Mouse (Mus musculus): Measurements from ENCODE around the gene Zfp93.

Gene Zfp93

DNA sequence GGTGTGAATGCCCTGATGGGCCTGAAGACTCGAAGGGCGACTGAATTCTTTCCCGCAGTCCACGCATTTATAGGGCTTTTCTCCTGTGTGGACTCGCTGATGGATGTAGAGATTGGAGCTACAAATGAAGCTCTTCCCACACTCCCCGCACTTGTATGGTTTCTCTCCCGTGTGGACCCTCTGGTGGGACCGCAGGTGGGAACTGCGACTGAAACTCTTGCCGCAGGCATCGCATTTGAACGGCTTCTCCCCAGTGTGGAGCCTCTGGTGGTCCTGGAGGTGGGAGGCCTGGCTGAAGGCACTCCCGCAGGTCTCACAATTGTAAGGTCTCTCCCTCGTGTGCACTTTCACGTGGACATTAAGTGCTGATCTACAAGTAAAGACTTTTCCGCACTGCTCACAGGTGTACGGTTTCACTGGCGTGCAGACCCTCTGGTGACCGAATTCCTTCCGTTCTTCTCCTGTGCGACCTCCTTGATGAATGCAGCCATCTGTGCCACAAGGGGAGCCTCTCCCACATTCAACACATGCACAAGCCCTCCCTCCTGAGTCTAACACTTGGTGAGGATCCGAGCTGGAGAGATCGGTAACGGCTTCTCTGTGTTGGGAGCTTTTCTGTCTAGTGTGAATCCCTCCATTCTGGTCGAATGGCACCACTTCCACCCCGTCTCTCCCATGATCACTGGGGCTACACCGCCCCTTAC lies 21.3 kb downstream of the Zfp93 start:
- DNase-seq (ENCODE audit: low read depth, low spot score), result no peak

GRCm38 (mm10) chr7:24293061-24293851 lies 23.0 kb downstream of the Zfp93 start:
- DNase-seq (ENCODE audit: low read depth, low spot score), result no peak

GRCm38 (mm10) chr7:24294763-24295162 lies 24.5 kb downstream of the Zfp93 start:
- no peak for DNase-seq (ENCODE audit: low read depth, low spot score)

- no peak for DNase-seq (ENCODE audit: low read depth, low spot score)
Observed at GRCm38 (mm10) chr7:24295376-24295775, 25.2 kb downstream of the Zfp93 start.

DNA sequence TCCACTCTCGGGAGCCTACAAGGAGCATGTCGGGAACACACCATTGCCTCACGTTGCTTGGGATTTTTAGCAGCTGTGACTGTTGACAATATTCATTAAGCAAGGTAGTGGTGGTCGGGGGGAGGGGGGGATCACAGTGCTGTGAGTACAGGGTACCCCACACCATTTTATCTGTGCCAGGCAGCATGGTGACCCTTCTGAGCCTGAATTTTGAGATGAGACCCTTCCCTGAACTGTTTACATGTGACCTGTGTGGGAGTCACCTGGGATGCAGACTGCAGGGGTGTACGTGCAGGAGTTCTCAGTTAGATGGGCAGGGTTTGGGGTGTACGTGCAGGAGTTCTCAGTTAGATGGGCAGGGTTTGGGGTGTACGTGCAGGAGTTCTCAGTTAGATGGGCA lies 26.2 kb downstream of the Zfp93 start:
- DNase-seq (ENCODE audit: low read depth, low spot score), result no peak

DNA sequence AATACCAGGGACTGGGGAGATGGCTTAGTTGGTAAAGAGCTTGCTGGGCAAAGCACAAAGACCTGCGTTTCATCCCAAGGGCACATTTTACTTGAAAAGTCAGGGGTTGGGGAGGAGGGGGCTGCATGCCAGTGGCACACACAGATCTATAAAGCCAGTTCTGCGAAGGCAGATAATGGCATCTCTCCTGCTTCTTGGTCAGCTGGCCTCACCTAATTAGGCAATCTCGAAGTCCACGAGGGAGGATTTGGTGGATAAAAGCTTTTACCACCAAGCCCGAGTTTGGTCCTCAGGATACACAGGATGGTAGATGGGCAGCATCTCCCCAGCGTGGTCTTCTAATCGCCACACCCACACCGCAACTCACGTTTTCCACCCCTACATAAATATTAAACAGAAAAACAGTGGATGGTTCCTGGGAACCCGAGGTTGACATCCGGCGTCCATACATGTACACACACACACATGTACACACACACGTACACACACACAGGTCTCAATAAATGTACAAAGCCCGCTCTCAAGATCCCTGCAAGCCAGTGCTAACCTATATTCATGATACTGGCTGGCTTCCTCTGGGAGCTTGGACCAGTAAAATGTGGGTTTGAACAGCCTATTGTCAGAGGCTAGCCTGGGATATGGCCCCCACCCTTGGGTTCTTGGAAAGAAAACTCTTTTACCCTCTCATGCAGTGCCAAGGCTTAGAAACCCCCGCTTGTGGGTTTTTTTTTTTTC lies 27.3 kb downstream of the Zfp93 start:
- DNase-seq (ENCODE audit: low read depth, low spot score), result no peak

DNA sequence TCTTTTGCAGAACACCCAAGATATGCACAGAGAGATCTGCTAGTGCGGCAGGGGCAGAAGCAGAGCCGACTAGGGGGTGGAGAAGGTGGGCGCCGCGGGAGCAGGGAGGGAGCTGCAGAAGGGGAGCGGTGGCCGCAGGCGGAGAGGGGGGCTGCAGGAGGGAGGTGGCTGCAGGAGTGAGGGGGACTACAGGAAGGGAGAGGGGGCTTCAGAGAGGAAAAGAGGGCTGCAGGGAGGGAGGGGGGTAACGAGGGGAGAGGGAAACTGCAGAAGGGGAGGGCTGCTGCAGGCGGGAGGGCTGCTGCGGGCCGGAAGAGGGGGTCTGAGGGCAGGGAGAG lies 28.4 kb downstream of the Zfp93 start:
- no peak for DNase-seq (ENCODE audit: low read depth, low spot score)

- DNase-seq (ENCODE audit: low read depth, low spot score), result peak; percentile 97
Observed at GRCm38 (mm10) chr7:24298973-24299708, 28.9 kb downstream of the Zfp93 start.

- no peak for DNase-seq (ENCODE audit: low read depth, low spot score)
Observed at GRCm38 (mm10) chr7:24299823-24300481, 29.7 kb downstream of the Zfp93 start.

DNA sequence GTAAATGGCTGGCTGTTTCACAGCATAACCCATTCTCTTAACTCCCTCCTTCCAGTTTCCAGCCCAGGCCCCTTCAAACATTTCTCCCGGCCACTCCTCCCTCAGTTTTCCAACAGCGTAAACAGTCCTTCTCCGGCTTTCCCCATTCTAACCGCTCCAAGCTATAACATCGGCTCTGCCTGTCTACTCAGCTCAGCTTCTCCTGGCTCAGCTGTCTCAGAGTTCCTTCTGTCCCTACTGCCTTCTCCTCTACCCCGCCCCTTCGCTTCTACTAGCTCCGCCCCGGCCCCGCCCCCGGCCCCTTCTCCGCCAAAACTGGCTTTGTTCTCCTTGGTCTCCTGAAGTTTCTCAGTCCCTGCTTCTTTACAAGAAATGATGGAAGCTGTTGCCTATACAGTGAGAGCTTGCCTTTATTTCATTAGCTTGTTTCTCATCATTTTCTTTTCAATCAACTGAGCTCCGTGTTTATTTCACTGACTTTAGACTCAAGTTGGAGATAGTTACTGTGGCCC lies 30.6 kb downstream of the Zfp93 start, which contains the start of gene Zfp61:
TSS of gene Zfp61 (minus strand) at position 462 of the 512 bp plus-strand sequence.
- no peak for DNase-seq (ENCODE audit: low read depth, low spot score)

- no peak for DNase-seq (ENCODE audit: low read depth, low spot score)
Observed at GRCm38 (mm10) chr7:24315726-24316566, 45.7 kb downstream of the Zfp93 start.

DNA sequence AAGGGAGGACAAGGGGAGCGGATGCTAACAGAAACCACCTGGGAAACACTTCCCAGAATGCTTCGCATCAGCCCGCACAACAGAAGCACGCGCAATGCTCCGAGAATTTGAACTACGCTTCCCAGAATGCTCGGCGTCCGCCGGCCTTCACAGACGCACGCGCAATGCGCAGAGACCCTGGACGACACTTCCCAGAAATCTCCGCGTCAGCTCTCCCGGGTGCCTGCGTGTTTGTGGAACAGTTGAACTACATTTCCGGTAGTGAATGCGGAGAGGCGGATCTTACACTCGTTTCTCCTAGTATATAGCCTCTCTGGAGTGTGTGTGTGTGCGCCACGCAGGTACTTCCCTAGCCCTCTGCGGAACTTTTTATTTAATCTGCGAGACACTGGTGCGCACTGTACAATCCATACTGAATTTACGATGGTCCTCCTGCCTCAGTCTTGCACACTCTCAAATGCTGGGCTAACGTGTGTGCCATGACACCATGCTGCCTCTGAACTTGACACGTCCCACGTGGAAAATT lies 46.4 kb downstream of the Zfp93 start, which contains the start of gene Zfp94:
TSS of gene Zfp94 (minus strand) at position 100 of the 526 bp plus-strand sequence.
- peak; percentile 97 for DNase-seq (ENCODE audit: low read depth, low spot score)

DNA sequence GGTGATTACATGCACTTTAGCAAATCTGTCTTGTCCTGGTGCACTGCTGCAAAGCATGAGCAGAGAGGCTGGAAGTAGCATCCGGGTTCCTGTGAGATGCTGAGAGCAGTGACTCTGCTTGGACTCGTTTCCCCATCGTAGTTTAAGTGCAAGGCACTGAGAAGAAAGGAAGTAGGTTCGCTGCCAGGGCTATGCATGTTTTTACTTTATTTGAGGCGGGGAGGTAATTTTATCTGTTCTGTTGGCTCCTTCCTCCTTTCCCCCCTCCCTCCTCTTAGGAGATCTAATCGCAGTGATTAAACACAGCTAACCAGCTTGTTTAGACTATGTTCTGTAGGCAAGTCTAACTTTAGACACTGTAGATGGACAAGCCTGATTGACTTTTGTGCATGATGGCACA lies 48.7 kb downstream of the Zfp93 start:
- DNase-seq (ENCODE audit: low read depth, low spot score), result no peak

GRCm38 (mm10) chr7:24322593-24322992 lies 52.4 kb downstream of the Zfp93 start:
- no peak for DNase-seq (ENCODE audit: low read depth, low spot score)

DNA sequence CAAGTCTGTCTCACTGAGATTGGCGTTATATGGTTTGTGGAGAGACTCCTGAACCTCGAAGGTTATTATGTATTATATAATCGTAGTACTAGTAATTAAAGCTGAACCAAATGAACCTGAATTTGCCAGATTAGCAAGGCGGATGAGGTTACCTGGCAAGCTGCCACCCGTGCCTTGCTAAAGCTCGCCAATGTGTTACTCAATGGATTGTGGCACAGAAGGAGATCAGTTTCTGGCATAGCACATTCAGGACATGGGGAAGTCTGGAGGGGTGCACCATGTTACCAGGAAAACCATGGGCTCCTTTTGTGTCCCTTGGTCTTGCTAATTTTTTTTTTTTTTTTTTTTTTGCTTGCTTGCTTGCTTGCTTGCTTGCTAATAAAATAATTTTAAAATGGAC lies 55.0 kb downstream of the Zfp93 start:
- no peak for DNase-seq (ENCODE audit: low read depth, low spot score)

- DNase-seq (ENCODE audit: low read depth, low spot score), result no peak
Observed at GRCm38 (mm10) chr7:24325675-24326128, 55.5 kb downstream of the Zfp93 start.

DNA sequence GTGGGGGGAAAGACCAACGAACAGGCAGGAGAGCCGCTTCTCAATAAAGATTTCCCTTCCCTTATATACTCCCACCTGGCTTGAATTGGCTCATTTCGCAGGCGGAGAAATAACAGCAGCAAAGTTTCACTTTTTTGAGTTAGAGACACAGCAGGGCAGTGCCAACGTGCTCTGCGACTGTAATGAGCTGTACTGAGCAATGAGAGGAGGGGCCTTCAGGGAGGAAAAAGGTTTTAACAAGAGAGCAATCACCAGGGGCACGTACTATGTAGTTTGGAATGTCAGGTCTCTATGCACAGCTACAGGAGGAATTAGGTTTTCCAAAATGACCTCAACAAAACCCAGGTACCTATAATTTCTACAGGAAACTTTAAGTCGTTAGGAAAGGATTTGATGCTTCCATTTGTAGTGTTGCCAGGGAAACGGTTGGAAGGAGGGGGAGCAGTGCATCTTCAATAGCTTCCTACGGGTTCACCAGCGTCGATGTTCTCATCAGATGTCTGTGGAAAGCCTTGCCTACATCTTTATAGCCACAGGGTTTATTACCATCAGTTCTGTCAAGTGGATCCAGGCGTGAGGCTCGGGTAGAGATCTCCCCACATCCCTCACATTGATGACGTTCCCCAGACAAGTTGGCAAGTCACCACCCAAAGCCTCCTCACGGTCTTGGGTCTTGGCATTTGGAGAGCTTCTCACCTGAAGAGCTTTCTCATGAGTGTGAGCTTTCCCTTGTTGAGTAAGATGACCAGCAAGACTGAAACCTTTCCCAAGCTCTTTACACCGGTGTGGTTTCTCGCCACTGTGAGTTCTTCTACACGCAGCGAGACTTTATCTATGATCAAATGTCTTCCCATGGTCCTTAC lies 56.3 kb downstream of the Zfp93 start:
- DNase-seq (ENCODE audit: low read depth, low spot score), result no peak

Data from telencephalon, adult 2 months (tissue).